Mouse (Mus musculus) lung, embryonic 16.5 days (tissue): ENCODE data around the gene Mbd5. TPM values are rescaled to one million over a fixed set of nuclear protein-coding genes. Genes with fewer than 3 reads are reported as not detected.

Source experiments
- ATAC-seq: fragments of 200-750 bp; cut with Nextera tagmentation; 2 replicates; pipeline ENCODE4 v1.8.0; 2017; ENCODE audit warnings: low read depth, mild to moderate bottlenecking, moderate library complexity
- H3K27ac ChIP-seq: fragments of 300-500 bp; sonication (generic); 2 replicates; pipeline ENCODE4 v1.5.1; 2014; ENCODE audit warnings: mild to moderate bottlenecking, control low read depth, low read length
- H3K27me3 ChIP-seq: fragments of 300-500 bp; sonication (generic); 2 replicates; pipeline ENCODE4 v1.6.1; 2014; ENCODE audit warnings: low read depth, low read length, mixed read lengths; ENCODE audit not compliant: control insufficient read depth, insufficient read depth
- H3K36me3 ChIP-seq: fragments of 300-500 bp; sonication (generic); 2 replicates; pipeline ENCODE4 v1.6.1; 2014; ENCODE audit warnings: low read length; ENCODE audit not compliant: control insufficient read depth, insufficient read depth
- H3K4me1 ChIP-seq: fragments of 300-500 bp; sonication (generic); replicated peaks from 2 replicates; pipeline ENCODE4 v1.6.1; 2014; ENCODE audit warnings: low read length, mixed read lengths; ENCODE audit not compliant: control insufficient read depth, insufficient read depth
- H3K4me2 ChIP-seq: fragments of 300-500 bp; sonication (generic); 2 replicates; pipeline ENCODE4 v1.6.1; 2014; ENCODE audit warnings: low read depth, low read length, control low read depth
- H3K4me3 ChIP-seq: fragments of 300-500 bp; sonication (generic); 2 replicates; pipeline ENCODE4 v1.5.1; 2014; ENCODE audit warnings: mild to moderate bottlenecking, low read length, control low read depth
- H3K9ac ChIP-seq: fragments of 300-500 bp; sonication (generic); 2 replicates; pipeline ENCODE4 v1.6.1; 2014; ENCODE audit warnings: low read length, control low read depth
- H3K9me3 ChIP-seq: fragments of 300-500 bp; sonication (generic); 2 replicates; pipeline ENCODE4 v1.6.1; 2016; ENCODE audit warnings: low read length; ENCODE audit not compliant: control insufficient read depth
- WGBS: fragments of 180-500 bp; shearing (Covaris S2); extraction: QIAGEN DNeasy Blood & Tissue Kit; methylation state at CpG from one replicate; pipeline ENCODE4 v1.1.7; 2014; 5-methylcytosine and 5-hydroxymethylcytosine counted together
- polyA plus RNA-seq: library from polyadenylated mRNA; unstranded; fragments of >200 nt; fragmentation: Nextera tagmentation; extraction: Ambion mirVana; gene quantifications from 2 replicates; pipeline ENCODE4 v1.2.1, GENCODE M21; 2015

Gene Mbd5
- polyA plus RNA-seq = 25.8 and 29.3 TPM in 2 replicates

GRCm38 (mm10) chr2:48948841-48949584 lies at the start of gene Mbd5:
Mbd5 (plus strand) TSS chr2:48949508.
- no peaks in the 10 kb centered on the region for H3K36me3 ChIP-seq
- H3K9me3 ChIP-seq = no peaks in the 10 kb centered on the region
- ATAC-seq = peak; percentile 100
- H3K27ac ChIP-seq = peak within 1 kb of the TSS; percentile 98
- peaks cover 5% of the 10 kb centered on the region for H3K4me1 ChIP-seq
- H3K9ac ChIP-seq = peak within 1 kb of the TSS; percentile 95
- H3K4me3 ChIP-seq = peak within 1 kb of the TSS; percentile 92
- H3K4me2 ChIP-seq = peak within 1 kb of the TSS; percentile 86
- H3K27me3 ChIP-seq = no peaks in the 10 kb centered on the region
- WGBS = under 1% methylated on average over 43 of the region's 49 CpGs

GRCm38 (mm10) chr2:48908866-48909265 lies 40.4 kb upstream of the Mbd5 start:
- H3K4me2 ChIP-seq = no peak overlapping the region
- H3K4me3 ChIP-seq = no peak overlapping the region
- peaks cover 15% of the 10 kb centered on the region for H3K36me3 ChIP-seq
- WGBS = 33% methylated on average over 2 of the region's 2 CpGs
- ATAC-seq = no peak
- no peak overlapping the region for H3K9ac ChIP-seq
- no peaks in the 10 kb centered on the region for H3K27me3 ChIP-seq
- no peaks in the 10 kb centered on the region for H3K9me3 ChIP-seq
- H3K4me1 ChIP-seq = no peaks in the 10 kb centered on the region
- H3K27ac ChIP-seq = no peak overlapping the region

GRCm38 (mm10) chr2:48914185-48914584 lies 35.1 kb upstream of the Mbd5 start:
- Histone ChIP-seq H3K9me3 (no peaks in the 10 kb centered on the region), H3K27me3 (no peaks in the 10 kb centered on the region), H3K27ac (no peak overlapping the region), H3K4me2 (no peak overlapping the region), H3K4me3 (no peak overlapping the region), H3K4me1 (no peaks in the 10 kb centered on the region), H3K9ac (no peak overlapping the region), H3K36me3 (peaks cover 6% of the 10 kb centered on the region; the same call in 1 of the 2 replicates)
- WGBS = 55% methylated on average over 1 of the region's 1 CpGs
- no peak for ATAC-seq

DNA sequence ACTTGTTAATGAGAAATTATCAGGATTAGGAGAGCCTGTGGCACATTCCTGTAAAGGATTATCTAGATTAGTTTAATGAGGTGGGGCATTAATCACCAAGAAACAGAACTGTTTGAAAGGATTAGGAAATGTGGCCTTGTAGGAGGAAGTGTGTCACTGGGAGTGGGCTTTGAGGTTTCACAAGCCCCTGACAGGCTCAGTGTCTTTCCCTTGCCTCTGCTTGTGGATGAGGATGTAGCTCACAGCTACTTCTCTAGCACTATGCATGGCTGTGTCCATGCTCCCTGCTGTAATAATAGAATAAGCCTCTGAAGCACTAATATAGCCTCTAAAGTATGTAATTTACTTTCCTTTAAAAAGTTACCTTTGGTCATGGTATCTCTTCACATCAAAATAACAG lies 33.5 kb upstream of the Mbd5 start:
- no peaks in the 10 kb centered on the region for H3K4me1 ChIP-seq
- no peak overlapping the region for H3K4me2 ChIP-seq
- H3K36me3 ChIP-seq = peaks cover 6% of the 10 kb centered on the region; the same call in 1 of the 2 replicates
- H3K9me3 ChIP-seq = no peaks in the 10 kb centered on the region
- no peak for ATAC-seq
- H3K27me3 ChIP-seq = no peaks in the 10 kb centered on the region
- no peak overlapping the region for H3K9ac ChIP-seq
- no peak overlapping the region for H3K4me3 ChIP-seq
- no peak overlapping the region for H3K27ac ChIP-seq

- peaks cover 9% of the 10 kb centered on the region for H3K36me3 ChIP-seq
- H3K4me3 ChIP-seq = no peak overlapping the region
- ATAC-seq = no peak
- no peaks in the 10 kb centered on the region for H3K4me1 ChIP-seq
- WGBS = 90% methylated on average over 2 of the region's 2 CpGs
- H3K9ac ChIP-seq = no peak overlapping the region
- H3K27me3 ChIP-seq = no peaks in the 10 kb centered on the region
- H3K4me2 ChIP-seq = no peak overlapping the region
- H3K9me3 ChIP-seq = no peaks in the 10 kb centered on the region
- H3K27ac ChIP-seq = no peak overlapping the region
These were observed 14.2 kb upstream of the Mbd5 start for GRCm38 (mm10) chr2:48935058-48935457.

DNA sequence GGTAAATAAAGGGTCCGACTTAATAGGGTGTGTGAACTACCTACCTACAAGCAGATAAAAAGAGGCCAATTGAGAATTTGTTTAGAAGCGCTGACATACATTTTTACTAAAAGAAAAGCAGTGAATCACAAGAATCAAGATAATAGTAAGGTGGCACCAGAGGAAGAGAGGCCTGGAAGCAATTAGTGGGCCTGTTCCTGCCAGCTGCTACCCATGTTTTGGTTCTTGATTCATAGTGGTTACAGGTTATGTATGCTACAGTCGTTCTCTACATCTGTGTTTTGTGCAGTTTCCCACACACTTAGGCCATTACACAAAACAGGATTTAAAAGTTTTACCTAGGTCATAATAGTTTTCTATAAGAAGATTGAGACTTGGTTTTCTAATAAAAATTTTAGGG lies 1.5 kb upstream of the Mbd5 start:
- Histone ChIP-seq H3K27me3 (no peaks in the 10 kb centered on the region), H3K9me3 (no peaks in the 10 kb centered on the region), H3K4me3 (0 out of 2 replicates have a peak overlapping the region, but pooled peaks have one; percentile 23), H3K9ac (no peak overlapping the region), H3K4me2 (peak overlapping the region; percentile 86), H3K4me1 (peaks cover 5% of the 10 kb centered on the region), H3K27ac (no peak overlapping the region), H3K36me3 (no peaks in the 10 kb centered on the region)
- WGBS = 61% methylated on average over 3 of the region's 3 CpGs
- no peak for ATAC-seq

- Histone ChIP-seq H3K27ac (peak overlapping the region; percentile 98), H3K4me1 (peaks cover 5% of the 10 kb centered on the region), H3K9me3 (no peaks in the 10 kb centered on the region), H3K27me3 (no peaks in the 10 kb centered on the region), H3K4me3 (peak overlapping the region; percentile 92), H3K4me2 (peak overlapping the region; percentile 77), H3K9ac (peak overlapping the region; percentile 95), H3K36me3 (no peaks in the 10 kb centered on the region)
- ATAC-seq = peak; percentile 44
- 0% methylated on average over 9 of the region's 9 CpGs for WGBS
These were observed 489 bp downstream of the Mbd5 start for GRCm38 (mm10) chr2:48949743-48950251.

GRCm38 (mm10) chr2:48950252-48950315 lies 776 bp downstream of the Mbd5 start, which contains the start of gene Orc4:
Orc4 (minus strand) TSS chr2:48950277.
- no peak for ATAC-seq
- Histone ChIP-seq H3K4me2 (peak within 1 kb of the TSS; percentile 77), H3K36me3 (no peaks in the 10 kb centered on the region), H3K9me3 (no peaks in the 10 kb centered on the region), H3K9ac (peak within 1 kb of the TSS; percentile 95), H3K4me1 (peaks cover 5% of the 10 kb centered on the region), H3K4me3 (peak within 1 kb of the TSS; percentile 92), H3K27ac (peak within 1 kb of the TSS; percentile 98), H3K27me3 (no peaks in the 10 kb centered on the region)
- 0% methylated on average over 2 of the region's 2 CpGs for WGBS

DNA sequence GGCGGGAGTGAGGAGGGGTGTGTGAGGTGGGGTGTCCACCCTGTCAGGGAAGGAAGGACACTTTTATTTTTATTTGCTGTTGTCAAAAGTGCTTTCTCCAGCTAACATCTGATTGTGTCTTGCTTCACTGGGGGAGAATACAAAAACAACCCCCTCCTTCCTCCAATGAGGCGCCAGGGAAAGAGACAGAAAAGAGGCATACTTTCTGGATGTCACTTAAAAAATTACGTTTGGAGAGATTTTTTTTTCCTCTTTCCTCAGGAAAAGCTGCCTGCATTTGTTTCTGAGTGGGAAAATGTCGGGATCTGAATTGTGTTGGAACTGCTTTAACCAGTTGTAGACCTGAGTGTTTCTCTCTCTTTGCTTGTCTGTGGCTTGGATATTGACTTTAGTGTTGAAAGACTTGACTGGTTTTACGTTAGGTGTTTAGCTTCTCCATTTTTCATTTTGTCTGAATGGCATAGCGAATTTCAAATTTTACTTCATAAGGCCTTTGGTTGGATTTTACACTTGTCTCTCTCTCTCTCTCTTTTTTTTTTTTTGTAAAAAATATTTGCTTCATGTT lies 1.1 kb downstream of the Mbd5 start:
- Histone ChIP-seq H3K9ac (peak overlapping the region; percentile 95), H3K9me3 (no peaks in the 10 kb centered on the region), H3K4me1 (peaks cover 5% of the 10 kb centered on the region), H3K4me3 (peak overlapping the region; percentile 92), H3K27ac (peak overlapping the region; percentile 98), H3K4me2 (peak overlapping the region; percentile 77), H3K27me3 (no peaks in the 10 kb centered on the region), H3K36me3 (no peaks in the 10 kb centered on the region)
- WGBS = 4% methylated on average over 5 of the region's 6 CpGs
- no peak for ATAC-seq
